Mouse (Mus musculus): ENCODE results near the gene Slc5a2.
A peak's percentile ranks its signal among the peaks of the same experiment; 100 is the strongest.

The Slc5a2 gene

GRCm38 (mm10) chr7:128298481-128299342 lies 33.3 kb downstream of the Slc5a2 start:
- no peak for DNase-seq (ENCODE audit: low spot score in 2 of 2)

GRCm38 (mm10) chr7:128300952-128301351 lies 35.5 kb downstream of the Slc5a2 start:
- DNase-seq (ENCODE audit: low spot score in 2 of 2), result no peak

- DNase-seq (ENCODE audit: low spot score in 2 of 2), result no peak
Observed at GRCm38 (mm10) chr7:128302151-128302550, 36.7 kb downstream of the Slc5a2 start.

GRCm38 (mm10) chr7:128304198-128304597 lies 38.7 kb downstream of the Slc5a2 start:
- no peak for DNase-seq (ENCODE audit: low spot score in 2 of 2)

GRCm38 (mm10) chr7:128304907-128305306 lies 39.5 kb downstream of the Slc5a2 start:
- peak in 1 of 2 experiments; percentile 19 for DNase-seq (ENCODE audit: low spot score in 2 of 2)

- no peak for DNase-seq (ENCODE audit: low spot score in 2 of 2)
Observed at GRCm38 (mm10) chr7:128307851-128308250, 42.4 kb downstream of the Slc5a2 start.

GRCm38 (mm10) chr7:128309216-128309615 lies 43.8 kb downstream of the Slc5a2 start:
- DNase-seq (ENCODE audit: low spot score in 2 of 2), result no peak

- DNase-seq (ENCODE audit: low spot score in 2 of 2), result no peak
Observed at GRCm38 (mm10) chr7:128309776-128310175, 44.3 kb downstream of the Slc5a2 start.

GRCm38 (mm10) chr7:128310229-128310688 lies 44.8 kb downstream of the Slc5a2 start:
- DNase-seq (ENCODE audit: low spot score in 2 of 2), result no peak

GRCm38 (mm10) chr7:128311263-128311662 lies 45.8 kb downstream of the Slc5a2 start:
- DNase-seq (ENCODE audit: low spot score in 2 of 2), result no peak

- DNase-seq (ENCODE audit: low spot score in 2 of 2), result no peak
Observed at GRCm38 (mm10) chr7:128311811-128312210, 46.4 kb downstream of the Slc5a2 start.

GRCm38 (mm10) chr7:128312375-128313059 lies 47.1 kb downstream of the Slc5a2 start:
- DNase-seq (ENCODE audit: low spot score in 2 of 2), result no peak

- DNase-seq (ENCODE audit: low spot score in 2 of 2), result no peak
Observed at GRCm38 (mm10) chr7:128313601-128314000, 48.1 kb downstream of the Slc5a2 start.

GRCm38 (mm10) chr7:128314491-128314890 lies 49.0 kb downstream of the Slc5a2 start:
- no peak for DNase-seq (ENCODE audit: low spot score in 2 of 2)

GRCm38 (mm10) chr7:128317011-128317410 lies 51.6 kb downstream of the Slc5a2 start:
- DNase-seq (ENCODE audit: low spot score in 2 of 2), result no peak

- no peak for DNase-seq (ENCODE audit: low spot score in 2 of 2)
Observed at GRCm38 (mm10) chr7:128319140-128319539, 53.7 kb downstream of the Slc5a2 start.

- no peak for DNase-seq (ENCODE audit: low spot score in 2 of 2)
Observed at GRCm38 (mm10) chr7:128320219-128320816, 54.9 kb downstream of the Slc5a2 start.

- DNase-seq (ENCODE audit: low spot score in 2 of 2), result no peak
Observed at GRCm38 (mm10) chr7:128321260-128321659, 55.8 kb downstream of the Slc5a2 start.

Measured in spleen, postnatal 36 days (tissue).